Mouse (Mus musculus) G1E (cell line): Measurements from ENCODE around the gene Serpine2.

ENCODE experiments used
- CTCF ChIP-seq: IDR thresholded peaks from 2 replicates; pipeline ENCODE4 v1.5.1; 2012; ENCODE audit warnings: low read depth, low read length, inconsistent platforms, mixed read lengths
- GATA1 ChIP-seq: IDR thresholded peaks from 2 replicates; pipeline ENCODE4 v1.6.1; 2012; ENCODE audit warnings: borderline replicate concordance, low read length, inconsistent platforms, mixed read lengths
- TAL1 ChIP-seq: conservative IDR thresholded peaks from 2 replicates; pipeline ENCODE4 v1.6.1; 2012; ENCODE audit warnings: low read depth, low read length, inconsistent platforms, mixed read lengths

- TF ChIP-seq TAL1: peak; percentile 56
- no peak for TF ChIP-seq CTCF
- no peak for TF ChIP-seq GATA1
Measured at GRCm38 (mm10) chr1:79764483-79764882, 96.5 kb downstream of the Serpine2 start.
